Mouse (Mus musculus): ENCODE data around the gene Nrp1. TPM values are rescaled to one million over a fixed set of nuclear protein-coding genes. Genes with fewer than 3 reads are reported as not detected.

Gene Nrp1
- 105 and 117 TPM in 2 replicates for polyA plus RNA-seq (2016; fragmentation: Nextera tagmentation; extraction: Ambion mirVana)

GRCm38 (mm10) chr8:128358406-128358755, at the start of gene Nrp1:
TSS of gene Nrp1 (plus strand) at chr8:128358604.
- Histone ChIP-seq H3K9ac (peak within 1 kb of the TSS; percentile 84), H3K4me1 (peaks cover 28% of the 10 kb centered on the region), H3K36me3 (no peaks in the 10 kb centered on the region), H3K27me3 (replicated peaks) (no peaks in the 10 kb centered on the region), H3K4me2 (replicated peaks) (peak within 1 kb of the TSS; percentile 82), H3K9me3 (no peaks in the 10 kb centered on the region), H3K4me3 (peak within 1 kb of the TSS; percentile 76), H3K27ac (peak within 1 kb of the TSS; percentile 81)
- WGBS: under 1% methylated on average over 21 of the region's 21 CpGs
- ATAC-seq (ENCODE audit: low FRiP score, low read depth): peak; percentile 21; the same call in 1 of the 2 replicates

GRCm38 (mm10) chr8:128320797-128321196, 37.6 kb upstream of the Nrp1 start:
- Histone ChIP-seq H3K4me1 (no peaks in the 10 kb centered on the region), H3K36me3 (no peaks in the 10 kb centered on the region), H3K4me3 (no peak overlapping the region), H3K27ac (no peak overlapping the region), H3K4me2 (replicated peaks) (no peak overlapping the region), H3K9ac (no peak overlapping the region), H3K9me3 (no peaks in the 10 kb centered on the region), H3K27me3 (replicated peaks) (no peaks in the 10 kb centered on the region)
- ATAC-seq (ENCODE audit: low FRiP score, low read depth): no peak
- WGBS: 91% methylated on average over 2 of the region's 2 CpGs

GRCm38 (mm10) chr8:128327281-128327680, 31.1 kb upstream of the Nrp1 start:
- Histone ChIP-seq H3K4me1 (no peaks in the 10 kb centered on the region), H3K9me3 (no peaks in the 10 kb centered on the region), H3K9ac (no peak overlapping the region), H3K27me3 (replicated peaks) (no peaks in the 10 kb centered on the region), H3K27ac (no peak overlapping the region), H3K4me3 (no peak overlapping the region), H3K4me2 (replicated peaks) (no peak overlapping the region), H3K36me3 (no peaks in the 10 kb centered on the region)
- no peak for ATAC-seq (ENCODE audit: low FRiP score, low read depth)
- 90% methylated on average over 1 of the region's 1 CpGs for WGBS

GRCm38 (mm10) chr8:128327922-128328321, 30.5 kb upstream of the Nrp1 start:
- H3K4me1 ChIP-seq: no peaks in the 10 kb centered on the region
- H3K36me3 ChIP-seq: no peaks in the 10 kb centered on the region
- no peak overlapping the region for H3K27ac ChIP-seq
- H3K4me3 ChIP-seq: no peak overlapping the region
- H3K4me2 ChIP-seq (replicated peaks): no peak overlapping the region
- ATAC-seq (ENCODE audit: low FRiP score, low read depth): no peak
- H3K9ac ChIP-seq: no peak overlapping the region
- H3K27me3 ChIP-seq (replicated peaks): no peaks in the 10 kb centered on the region
- H3K9me3 ChIP-seq: no peaks in the 10 kb centered on the region
- 27% methylated on average over 2 of the region's 2 CpGs for WGBS

GRCm38 (mm10) chr8:128329502-128329901, 28.9 kb upstream of the Nrp1 start:
- WGBS: 90% methylated on average over 3 of the region's 3 CpGs

GRCm38 (mm10) chr8:128335976-128336375, 22.4 kb upstream of the Nrp1 start:
- 82% methylated on average over 3 of the region's 3 CpGs for WGBS
- Histone ChIP-seq H3K9me3 (no peaks in the 10 kb centered on the region), H3K4me3 (no peak overlapping the region), H3K9ac (no peak overlapping the region), H3K4me2 (replicated peaks) (no peak overlapping the region), H3K36me3 (no peaks in the 10 kb centered on the region), H3K27ac (no peak overlapping the region), H3K27me3 (replicated peaks) (no peaks in the 10 kb centered on the region), H3K4me1 (no peaks in the 10 kb centered on the region)
- no peak for ATAC-seq (ENCODE audit: low FRiP score, low read depth)

More at GRCm38 (mm10) chr8:128329502-128329901, 28.9 kb upstream of the Nrp1 start:
- no peak overlapping the region for H3K27ac ChIP-seq
- no peaks in the 10 kb centered on the region for H3K9me3 ChIP-seq
- H3K27me3 ChIP-seq (replicated peaks): no peaks in the 10 kb centered on the region
- ATAC-seq (ENCODE audit: low FRiP score, low read depth): no peak
- no peak overlapping the region for H3K4me2 ChIP-seq (replicated peaks)
- H3K4me3 ChIP-seq: no peak overlapping the region
- no peaks in the 10 kb centered on the region for H3K4me1 ChIP-seq
- no peaks in the 10 kb centered on the region for H3K36me3 ChIP-seq
- no peak overlapping the region for H3K9ac ChIP-seq

- no peak for ATAC-seq (ENCODE audit: low FRiP score, low read depth)
Observed at GRCm38 (mm10) chr8:128338951-128339350, 19.5 kb upstream of the Nrp1 start.

GRCm38 (mm10) chr8:128339521-128339920, 18.9 kb upstream of the Nrp1 start:
- ATAC-seq (ENCODE audit: low FRiP score, low read depth): no peak
- Histone ChIP-seq H3K4me3 (no peak overlapping the region), H3K9ac (no peak overlapping the region), H3K36me3 (no peaks in the 10 kb centered on the region), H3K9me3 (no peaks in the 10 kb centered on the region), H3K4me2 (replicated peaks) (no peak overlapping the region), H3K4me1 (no peaks in the 10 kb centered on the region), H3K27ac (no peak overlapping the region), H3K27me3 (replicated peaks) (no peaks in the 10 kb centered on the region)
- 91% methylated on average over 3 of the region's 3 CpGs for WGBS

More at GRCm38 (mm10) chr8:128338951-128339350, 19.5 kb upstream of the Nrp1 start:
- no peaks in the 10 kb centered on the region for H3K9me3 ChIP-seq
- H3K4me2 ChIP-seq (replicated peaks): no peak overlapping the region
- H3K4me1 ChIP-seq: no peaks in the 10 kb centered on the region
- H3K27me3 ChIP-seq (replicated peaks): no peaks in the 10 kb centered on the region
- H3K36me3 ChIP-seq: no peaks in the 10 kb centered on the region
- H3K4me3 ChIP-seq: no peak overlapping the region
- H3K9ac ChIP-seq: no peak overlapping the region
- no peak overlapping the region for H3K27ac ChIP-seq

GRCm38 (mm10) chr8:128350405-128350804, 8.0 kb upstream of the Nrp1 start:
- no peak overlapping the region for H3K4me2 ChIP-seq (replicated peaks)
- no peaks in the 10 kb centered on the region for H3K27me3 ChIP-seq (replicated peaks)
- no peak overlapping the region for H3K9ac ChIP-seq
- no peak overlapping the region for H3K4me3 ChIP-seq
- H3K36me3 ChIP-seq: no peaks in the 10 kb centered on the region
- no peak overlapping the region for H3K27ac ChIP-seq
- H3K9me3 ChIP-seq: no peaks in the 10 kb centered on the region
- H3K4me1 ChIP-seq: no peaks in the 10 kb centered on the region
- ATAC-seq (ENCODE audit: low FRiP score, low read depth): no peak

GRCm38 (mm10) chr8:128351211-128351610, 7.2 kb upstream of the Nrp1 start:
- Histone ChIP-seq H3K36me3 (no peaks in the 10 kb centered on the region), H3K9ac (no peak overlapping the region), H3K4me3 (no peak overlapping the region), H3K4me2 (replicated peaks) (no peak overlapping the region), H3K9me3 (no peaks in the 10 kb centered on the region), H3K27me3 (replicated peaks) (no peaks in the 10 kb centered on the region), H3K27ac (no peak overlapping the region), H3K4me1 (no peaks in the 10 kb centered on the region)
- ATAC-seq (ENCODE audit: low FRiP score, low read depth): no peak

- WGBS: 89% methylated on average over 2 of the region's 2 CpGs
- H3K4me3 ChIP-seq: no peak overlapping the region
- H3K4me1 ChIP-seq: peaks cover 10% of the 10 kb centered on the region
Observed at GRCm38 (mm10) chr8:128352821-128353220, 5.6 kb upstream of the Nrp1 start.

GRCm38 (mm10) chr8:128353999-128354398, 4.4 kb upstream of the Nrp1 start:
- Histone ChIP-seq H3K4me1 (peaks cover 12% of the 10 kb centered on the region), H3K4me3 (no peak overlapping the region), H3K36me3 (no peaks in the 10 kb centered on the region), H3K9me3 (no peaks in the 10 kb centered on the region), H3K4me2 (replicated peaks) (no peak overlapping the region), H3K9ac (no peak overlapping the region), H3K27ac (no peak overlapping the region), H3K27me3 (replicated peaks) (no peaks in the 10 kb centered on the region)
- 11% methylated on average over 1 of the region's 1 CpGs for WGBS
- ATAC-seq (ENCODE audit: low FRiP score, low read depth): no peak

More at GRCm38 (mm10) chr8:128352821-128353220, 5.6 kb upstream of the Nrp1 start:
- no peak overlapping the region for H3K27ac ChIP-seq
- no peaks in the 10 kb centered on the region for H3K36me3 ChIP-seq
- H3K9ac ChIP-seq: no peak overlapping the region
- no peaks in the 10 kb centered on the region for H3K27me3 ChIP-seq (replicated peaks)
- no peak overlapping the region for H3K4me2 ChIP-seq (replicated peaks)
- no peak for ATAC-seq (ENCODE audit: low FRiP score, low read depth)
- H3K9me3 ChIP-seq: no peaks in the 10 kb centered on the region

- H3K4me1 ChIP-seq: peaks cover 12% of the 10 kb centered on the region
- ATAC-seq (ENCODE audit: low FRiP score, low read depth): no peak
- H3K36me3 ChIP-seq: no peaks in the 10 kb centered on the region
- H3K27ac ChIP-seq: no peak overlapping the region
- H3K4me2 ChIP-seq (replicated peaks): no peak overlapping the region
- H3K9me3 ChIP-seq: no peaks in the 10 kb centered on the region
- no peak overlapping the region for H3K4me3 ChIP-seq
- WGBS: 100% methylated on average over 1 of the region's 1 CpGs
- no peaks in the 10 kb centered on the region for H3K27me3 ChIP-seq (replicated peaks)
- H3K9ac ChIP-seq: no peak overlapping the region
Observed at GRCm38 (mm10) chr8:128355091-128355490, 3.3 kb upstream of the Nrp1 start.
